Mouse (Mus musculus) layer of hippocampus, postnatal 25 days (tissue): ENCODE measurements around the gene Akt2. TPM values are rescaled to one million over a fixed set of nuclear protein-coding genes. Genes with fewer than 3 reads are reported as not detected.

Source experiments
- total RNA-seq, 2 experiments: library from RNA; stranded (reverse); gene quantifications; 2 replicates each; pipeline ENCODE4 v1.2.3; 2021

The Akt2 gene
- total RNA-seq, 2 experiments from 2014 or later: 93.8 to 122 TPM

Other genes with a start within 250 kb of the Akt2 start
- gene Shkbp1, start 235.5 kb upstream of the Akt2 start, total RNA-seq: 10 to 100 TPM; 19.7 to 30.4 TPM
- not detected for gene Gm20479, start 234.1 kb upstream of the Akt2 start, total RNA-seq
- gene Sptbn4, start 143.9 kb upstream of the Akt2 start, total RNA-seq: 100 to 1,000 TPM; 121 to 142 TPM
- 10 to 100 TPM; 16.1 to 22.6 TPM for gene Blvrb, start 143.6 kb upstream of the Akt2 start, total RNA-seq
- 1 to 10 TPM; 3.3 to 3.9 TPM for gene Sertad3, start 117.8 kb upstream of the Akt2 start, total RNA-seq
- 1 to 10 TPM; 7.0 to 7.3 TPM for gene Sertad1, start 104.6 kb upstream of the Akt2 start, total RNA-seq
- gene Prx, start 92.2 kb upstream of the Akt2 start, total RNA-seq: under 1 TPM; 0.32 to 0.38 TPM
- under 1 TPM; 0.12 to 0.17 TPM for gene Hipk4, start 68.3 kb upstream of the Akt2 start, total RNA-seq
- gene Pld3, start 38.3 kb upstream of the Akt2 start, total RNA-seq: 100 to 1,000 TPM; 625 to 635 TPM
- 10 to 100 TPM; 23.5 to 24.2 TPM for gene 2310022A10Rik, start 38.3 kb upstream of the Akt2 start, total RNA-seq
- gene Ttc9b, start 62.4 kb downstream of the Akt2 start, total RNA-seq: 10 to 100 TPM; 55.0 to 59.8 TPM
- 100 to 1,000 TPM; 195 to 201 TPM for gene Map3k10, start 83.0 kb downstream of the Akt2 start, total RNA-seq
- gene Zfp607b, start 97.8 kb downstream of the Akt2 start, total RNA-seq: 1 to 10 TPM; 7.9 to 9.0 TPM
- gene Zfp60, start 139.8 kb downstream of the Akt2 start, total RNA-seq: 10 to 100 TPM; 36.4 to 42.7 TPM
- gene Zfp626, start 215.6 kb downstream of the Akt2 start, total RNA-seq: 1 to 10 TPM; 8.9 to 9.0 TPM
- gene Zfp59, start 247.1 kb downstream of the Akt2 start, total RNA-seq: 1 to 10 TPM; 4.0 to 4.8 TPM